Mouse (Mus musculus) heart, embryonic 10.5 days (tissue): ENCODE data around the gene Gm21312. TPM values are rescaled to one million over a fixed set of nuclear protein-coding genes. Genes with fewer than 3 reads are reported as not detected.

Source experiments
- polyA plus RNA-seq: library from polyadenylated mRNA; unstranded; fragments of >200 nt; fragmentation: Nextera tagmentation; extraction: Ambion mirVana; gene quantifications from 2 replicates; pipeline ENCODE4 v1.2.1, GENCODE M21; 2016

Gm21312 gene
- polyA plus RNA-seq, 1 experiment from 2014 or later: not detected

Other genes with a start within 250 kb of the Gm21312 start
- gene Gm21293, start 34.0 kb upstream of the Gm21312 start, polyA plus RNA-seq: not detected in 2 replicates
- gene Gm6763, start 25.5 kb upstream of the Gm21312 start, polyA plus RNA-seq: not detected in 2 replicates
- gene Gm8764, start 17.0 kb upstream of the Gm21312 start, polyA plus RNA-seq: not detected in 2 replicates
- gene Gm21304, start 8.5 kb upstream of the Gm21312 start, polyA plus RNA-seq: not detected in 2 replicates
- not detected in 2 replicates for gene Gm20765, start 8.5 kb downstream of the Gm21312 start, polyA plus RNA-seq
- gene Gm4340, start 17.0 kb downstream of the Gm21312 start, polyA plus RNA-seq: not detected in 2 replicates